Mouse (Mus musculus) 3134 (cell line): Measurements from ENCODE around the gene Ror1.

Experiments
- DNase-seq: peaks from one replicate; pipeline ENCODE4 v3.0.0-alpha.2; 2011; ENCODE audit warnings: low spot score; ENCODE audit not compliant: insufficient read length; ENCODE audit errors: extremely low read depth

Gene Ror1

DNA sequence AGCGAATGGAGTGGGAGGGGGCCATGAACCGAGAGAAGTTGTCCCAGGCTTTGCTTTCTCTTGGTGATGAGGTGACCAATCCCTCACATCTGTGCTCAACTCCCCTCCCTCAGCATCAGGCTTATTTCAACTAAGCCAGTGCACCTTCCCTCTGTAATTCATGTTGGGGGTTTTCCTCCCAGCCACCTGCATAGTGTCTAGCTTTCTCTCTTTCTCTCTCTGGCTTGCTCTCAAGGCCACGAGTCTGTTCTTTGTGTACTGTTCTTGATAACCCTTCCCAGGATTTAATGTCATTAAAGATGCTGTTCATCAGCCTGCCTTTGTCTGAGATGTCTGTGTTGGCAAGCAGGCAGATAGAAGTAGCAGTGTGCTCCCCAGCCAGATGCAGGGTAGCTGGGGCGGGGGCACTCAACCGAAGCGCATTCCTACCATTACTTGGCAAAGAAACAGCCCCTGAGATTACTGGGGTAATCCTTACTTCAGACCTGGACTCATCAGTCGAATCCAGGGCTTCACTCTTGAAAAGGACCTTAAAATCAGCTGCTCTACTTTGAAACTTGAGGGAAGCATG is 59.1 kb downstream of the Ror1 start:
- DNase-seq: no peak

DNA sequence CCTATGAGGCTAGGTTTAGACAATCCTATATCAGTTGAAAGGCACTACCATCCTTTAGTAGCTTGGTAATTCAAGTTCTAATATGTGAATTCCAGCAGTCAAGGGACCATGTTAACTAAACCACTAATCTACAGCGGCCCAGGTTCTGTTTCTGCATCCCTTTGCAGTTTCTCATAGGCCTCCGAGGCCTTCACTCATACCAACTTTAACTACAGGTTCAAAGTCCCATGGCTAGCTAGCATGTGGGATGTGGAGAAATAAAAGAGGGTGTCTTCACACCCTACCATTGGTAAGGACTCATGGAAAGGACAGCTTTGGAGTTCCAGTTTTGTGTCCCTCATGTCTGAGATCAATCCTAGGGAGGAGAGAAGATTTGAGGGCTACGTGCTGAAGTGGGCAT is 60.1 kb downstream of the Ror1 start:
- DNase-seq: no peak

DNA sequence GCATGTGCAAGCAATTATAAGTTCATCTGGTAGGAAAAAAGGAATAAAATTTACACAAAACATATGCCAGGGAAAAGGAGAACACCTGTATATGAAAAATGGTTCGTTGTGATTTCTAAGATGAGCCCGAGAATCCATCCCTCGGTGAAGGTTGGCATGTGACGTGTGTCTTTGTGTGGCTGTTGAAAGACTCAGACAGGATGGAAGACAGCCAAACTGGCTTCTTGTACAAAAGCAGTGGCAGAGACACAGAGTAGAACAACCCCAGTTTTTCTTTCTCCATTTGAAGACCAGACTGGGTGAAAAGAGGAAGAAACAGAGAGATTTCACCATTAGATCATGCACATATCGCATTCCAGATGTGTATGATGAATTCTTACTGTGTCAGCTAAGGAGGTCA is 62.8 kb downstream of the Ror1 start:
- no peak for DNase-seq

DNA sequence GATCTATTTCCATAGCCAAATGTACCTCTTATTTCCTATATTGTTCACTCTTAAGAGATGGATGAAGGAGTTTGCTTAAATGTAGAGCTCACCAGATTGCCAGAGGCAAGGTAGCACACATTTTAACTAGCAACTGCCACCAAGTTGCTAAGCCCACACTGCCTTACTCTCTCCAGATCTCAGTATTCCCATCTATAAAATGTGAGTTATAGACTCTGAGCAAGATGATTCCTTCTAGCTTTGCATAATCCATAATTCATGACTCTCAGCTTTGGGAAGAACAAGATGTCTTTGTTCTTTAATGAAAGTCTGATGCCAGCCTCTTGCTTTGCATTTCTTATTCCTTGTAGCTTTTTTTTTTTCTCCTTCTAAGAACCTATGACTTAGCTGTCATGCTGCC is 64.6 kb downstream of the Ror1 start:
- DNase-seq: no peak

DNA sequence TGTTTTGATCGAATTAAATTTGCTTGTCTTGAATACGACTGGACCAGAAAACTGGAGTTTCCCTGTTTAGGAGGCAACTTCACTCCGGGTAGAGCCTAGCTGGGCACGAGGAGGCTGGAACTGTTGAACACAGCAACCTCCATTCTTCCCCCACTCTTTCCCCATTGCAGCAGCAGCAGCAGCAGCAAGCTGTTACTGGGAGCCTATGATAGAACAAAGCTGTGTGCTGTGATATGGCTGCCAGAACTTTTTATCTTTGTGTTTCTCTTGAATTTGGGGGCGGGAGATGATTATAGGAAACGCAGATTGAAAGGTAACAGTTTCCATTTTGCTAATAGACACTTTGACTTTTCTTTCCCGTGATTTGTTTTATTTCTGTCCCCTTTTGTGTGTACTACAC is 70.2 kb downstream of the Ror1 start:
- DNase-seq: no peak

DNA sequence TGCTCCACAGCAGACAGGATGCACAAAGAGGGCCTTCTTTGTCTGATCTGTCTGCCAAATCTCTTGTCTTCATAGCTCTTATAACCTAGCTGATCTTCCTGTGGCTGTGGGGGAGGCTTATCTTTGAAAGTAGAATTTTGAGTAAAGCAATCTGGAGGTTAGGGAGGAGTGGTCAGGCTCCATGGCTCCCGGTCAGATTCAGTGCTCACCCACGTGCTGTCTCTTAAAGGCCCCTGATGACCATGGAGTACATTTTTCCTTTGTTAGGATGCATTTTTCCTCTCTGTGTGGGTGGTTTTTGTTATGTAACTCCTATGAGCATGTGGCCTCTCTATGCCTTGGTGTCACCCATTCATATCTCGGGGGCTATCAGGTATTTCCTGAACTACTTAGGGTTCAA is 71.3 kb downstream of the Ror1 start:
- DNase-seq: no peak

DNA sequence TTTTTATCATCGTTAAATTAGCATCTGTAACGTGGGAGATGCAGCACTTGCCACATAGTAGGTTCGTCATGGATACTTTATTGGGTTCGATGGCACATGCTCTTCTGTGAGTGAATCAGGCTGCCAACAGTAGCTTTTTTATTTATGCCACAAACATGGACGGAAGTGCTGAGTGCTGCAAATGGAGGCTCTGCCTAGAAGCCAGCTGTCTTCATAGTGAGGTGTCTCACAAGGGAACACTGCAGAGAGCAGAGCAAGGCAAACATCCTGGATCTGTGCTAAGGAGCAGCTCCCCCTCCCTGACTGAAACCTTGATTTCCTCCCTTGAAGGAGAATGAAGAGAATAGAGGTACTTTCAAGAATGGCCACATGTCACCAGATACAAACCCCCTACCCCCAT is 74.1 kb downstream of the Ror1 start:
- no peak for DNase-seq

DNA sequence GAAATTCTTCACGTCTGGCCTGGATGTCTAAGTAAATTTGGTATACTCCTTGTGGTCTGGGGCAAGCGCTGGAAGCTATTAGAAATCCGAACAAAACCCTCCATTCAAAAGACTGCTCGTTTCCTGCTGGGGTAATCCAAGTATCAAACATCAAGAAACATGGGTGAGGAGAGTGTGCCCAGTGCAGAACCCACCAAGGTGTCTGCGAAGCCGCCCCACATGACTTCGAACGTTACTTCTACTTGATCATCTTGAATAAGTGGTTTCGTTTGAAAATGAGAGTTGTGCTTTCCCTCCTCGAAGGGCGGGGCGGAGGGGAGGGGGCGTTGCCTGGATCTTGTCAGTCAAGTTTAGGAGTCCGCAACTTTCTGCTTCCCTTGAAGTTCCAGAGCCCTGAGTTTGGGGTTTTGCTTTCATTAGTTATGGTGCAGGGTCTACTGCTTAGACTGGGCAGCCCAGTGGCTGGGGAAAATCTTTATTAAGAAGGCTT is 74.6 kb downstream of the Ror1 start:
- no peak for DNase-seq

DNA sequence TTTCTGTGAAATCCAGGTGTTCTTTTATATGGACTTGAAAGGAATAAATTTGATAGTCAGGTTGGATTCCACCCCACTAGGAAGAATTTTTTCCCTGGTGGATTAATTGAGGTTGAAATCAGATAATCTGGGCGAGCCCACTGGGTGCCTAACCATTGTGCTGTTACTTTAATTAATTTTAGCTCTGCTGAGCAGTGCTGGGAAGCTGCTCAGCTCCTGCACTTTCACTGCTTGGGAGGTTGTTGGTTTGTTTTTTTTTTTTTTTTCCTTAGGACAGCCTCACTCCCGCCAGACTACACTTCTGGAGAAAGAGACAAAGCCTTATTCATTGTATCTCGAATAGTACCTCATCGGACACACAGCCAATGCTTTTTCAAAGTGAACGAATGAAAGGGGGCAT is 75.2 kb downstream of the Ror1 start:
- DNase-seq: no peak

DNA sequence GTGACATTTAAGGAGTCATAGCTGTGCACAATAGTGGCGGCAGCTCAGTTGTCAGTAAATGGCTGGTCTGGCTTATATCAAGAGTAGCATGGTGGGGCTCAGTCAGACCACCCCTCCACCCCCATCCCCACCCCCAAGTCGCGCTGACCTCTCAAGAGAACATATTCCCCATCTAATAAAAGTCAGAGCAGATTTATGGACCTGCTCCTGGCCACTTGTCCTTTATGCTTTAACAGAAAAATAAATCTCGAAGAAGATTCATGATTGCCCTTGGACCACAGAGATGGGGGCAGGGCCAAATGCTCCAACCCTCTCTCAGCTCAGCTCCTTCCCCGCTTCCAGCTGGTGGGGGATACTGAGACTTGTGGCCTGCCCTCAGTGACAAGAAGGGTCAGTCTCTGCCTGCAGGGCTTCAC is 75.9 kb downstream of the Ror1 start:
- DNase-seq: no peak

DNA sequence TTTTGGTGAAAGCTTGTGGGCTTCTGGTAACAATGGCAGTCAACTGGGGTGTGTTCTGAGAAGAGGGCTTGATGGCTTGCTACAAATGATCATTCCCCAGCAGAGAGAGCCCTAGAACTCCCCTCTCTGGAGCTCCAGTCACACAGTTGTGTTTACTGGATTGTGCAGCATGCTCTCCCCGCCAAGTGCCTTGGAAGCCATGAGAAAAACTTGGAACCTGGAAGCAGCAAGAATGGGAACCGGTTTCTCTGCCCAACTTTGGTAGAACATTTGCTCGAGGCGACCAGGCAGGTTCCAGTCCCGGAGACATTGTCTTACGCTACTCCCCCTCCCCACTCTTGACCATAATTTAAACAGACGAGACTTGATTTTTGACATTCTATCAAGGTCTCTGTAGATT is 80.0 kb downstream of the Ror1 start:
- no peak for DNase-seq

DNA sequence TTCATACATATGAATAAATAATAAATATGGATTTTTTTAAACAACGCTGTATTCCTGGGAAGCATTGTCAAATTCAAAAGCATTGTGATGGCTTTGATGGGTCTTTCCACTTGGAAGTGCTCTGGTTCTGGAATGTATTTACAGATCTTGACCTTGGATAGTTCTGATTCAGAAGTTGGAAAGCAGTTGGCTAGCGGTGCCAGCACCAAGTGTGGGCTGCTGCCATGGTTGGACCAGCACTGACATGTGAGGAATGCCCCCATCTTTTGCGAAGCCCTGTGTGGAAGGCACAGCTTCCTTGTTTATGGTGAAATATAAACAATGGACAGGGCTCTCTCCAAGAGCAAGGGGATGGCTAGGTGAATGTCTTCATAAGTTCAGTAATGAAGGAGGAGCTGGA is 82.7 kb downstream of the Ror1 start:
- DNase-seq: no peak

DNA sequence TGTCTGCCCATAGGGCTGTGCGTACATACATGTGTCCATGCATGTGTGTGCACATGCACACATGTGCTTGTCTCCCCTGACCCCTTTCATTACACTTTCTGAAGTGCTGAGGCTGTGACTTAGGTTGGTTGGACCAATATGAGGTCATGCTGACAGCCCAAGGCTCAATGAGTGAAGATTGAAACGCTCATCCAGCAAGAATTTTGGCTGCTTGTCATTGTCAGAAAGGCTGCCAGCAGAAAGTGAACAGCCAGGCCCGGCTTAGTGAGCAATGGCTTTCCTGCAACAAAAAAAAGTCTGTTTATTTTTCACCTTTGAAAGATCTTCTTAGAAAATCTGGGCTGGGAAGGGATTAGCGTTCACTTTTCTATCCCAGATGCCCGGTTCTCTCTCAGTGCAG is 86.1 kb downstream of the Ror1 start:
- peak; percentile 14 for DNase-seq

DNA sequence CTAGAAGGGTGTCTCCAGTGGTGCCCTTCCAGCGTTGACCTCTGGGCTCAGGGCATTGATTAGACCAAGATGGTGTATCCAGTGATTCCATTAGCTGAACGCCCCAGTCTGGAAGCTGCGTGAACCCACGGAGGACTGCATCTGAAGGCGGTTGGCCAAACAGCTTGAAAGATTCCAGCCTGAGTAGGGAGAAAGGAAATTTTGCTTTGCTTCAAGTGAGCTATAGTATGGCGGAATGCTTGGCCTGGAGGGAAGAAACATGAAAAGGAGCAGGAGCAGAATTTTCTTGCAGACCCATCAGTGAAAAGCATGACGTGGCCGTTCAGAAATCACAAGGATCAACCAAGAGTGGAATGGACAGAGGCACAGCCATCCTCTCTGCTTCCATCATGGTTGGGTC is 91.2 kb downstream of the Ror1 start:
- DNase-seq: no peak

DNA sequence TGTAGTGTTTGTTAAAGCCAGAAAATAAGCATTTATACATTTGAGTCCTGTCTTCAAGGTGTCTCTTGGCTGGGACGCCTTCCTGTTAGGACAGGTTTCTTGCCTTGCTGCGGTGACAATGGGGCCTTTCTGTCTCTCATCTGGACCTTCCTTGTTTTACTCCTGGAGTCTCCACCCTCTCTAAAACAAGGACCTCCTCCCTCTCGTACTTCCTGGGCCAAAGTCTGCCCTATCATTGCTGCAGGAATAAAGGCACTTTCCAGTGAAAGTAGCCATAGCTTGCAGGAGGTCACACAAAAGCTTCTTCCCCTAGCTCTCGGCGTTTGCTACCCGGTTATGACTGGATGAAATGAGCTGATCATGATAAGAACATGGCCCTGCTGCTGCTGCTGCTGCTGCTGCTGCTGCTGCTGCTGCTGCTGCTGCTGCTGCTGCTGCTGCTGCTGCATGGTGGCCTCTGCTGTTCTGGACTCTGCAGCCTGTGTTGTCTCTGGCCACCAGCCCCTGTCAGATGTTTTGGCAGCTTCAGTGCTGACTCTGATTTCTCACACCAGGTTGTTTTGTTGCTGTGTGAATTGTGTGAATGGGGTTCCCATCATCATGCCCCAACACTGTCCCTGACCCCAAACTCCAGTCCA is 92.1 kb downstream of the Ror1 start:
- no peak for DNase-seq

DNA sequence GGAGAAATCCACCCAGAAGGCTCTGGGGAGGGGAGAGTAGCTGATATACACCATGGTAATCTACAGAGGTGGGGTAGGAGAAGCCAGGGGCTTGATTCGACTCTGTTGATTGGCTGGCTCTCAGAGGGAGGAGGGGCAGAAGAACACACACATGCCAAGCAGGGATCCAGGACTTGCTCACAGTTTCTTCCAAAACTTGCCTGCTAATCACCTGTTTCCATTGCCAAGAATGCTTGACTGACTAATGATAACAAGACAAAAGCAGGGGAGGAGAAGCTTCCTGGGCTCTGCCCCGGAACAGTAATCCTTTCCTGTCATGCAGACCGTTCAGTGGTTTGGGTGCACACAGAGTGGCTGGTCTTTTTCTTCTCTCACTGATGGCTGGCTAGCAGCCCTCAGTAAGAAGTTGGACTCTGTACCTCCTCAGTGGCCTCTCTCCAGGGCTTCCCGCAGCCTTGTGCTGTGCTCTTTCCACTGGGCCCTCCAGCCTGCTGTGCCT is 92.7 kb downstream of the Ror1 start:
- DNase-seq: no peak

DNA sequence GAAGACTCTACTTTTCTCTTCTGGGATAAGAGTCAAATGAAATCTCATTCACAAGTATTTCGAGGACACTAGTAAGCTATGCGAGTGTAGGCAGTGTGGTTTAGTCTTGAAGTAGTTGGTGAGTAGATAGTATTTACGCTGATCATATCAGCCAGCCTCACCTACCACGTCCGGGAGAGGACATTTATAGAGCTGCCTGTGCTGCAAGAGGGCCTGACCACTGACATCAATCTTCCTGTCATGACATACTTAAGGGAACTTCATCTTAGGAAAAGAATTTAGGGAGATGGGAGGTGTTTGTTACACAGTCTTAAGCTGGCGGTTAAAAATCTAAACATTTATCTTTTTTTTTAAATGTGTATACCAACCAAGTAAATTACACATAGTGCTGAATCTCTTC is 95.9 kb downstream of the Ror1 start:
- no peak for DNase-seq

DNA sequence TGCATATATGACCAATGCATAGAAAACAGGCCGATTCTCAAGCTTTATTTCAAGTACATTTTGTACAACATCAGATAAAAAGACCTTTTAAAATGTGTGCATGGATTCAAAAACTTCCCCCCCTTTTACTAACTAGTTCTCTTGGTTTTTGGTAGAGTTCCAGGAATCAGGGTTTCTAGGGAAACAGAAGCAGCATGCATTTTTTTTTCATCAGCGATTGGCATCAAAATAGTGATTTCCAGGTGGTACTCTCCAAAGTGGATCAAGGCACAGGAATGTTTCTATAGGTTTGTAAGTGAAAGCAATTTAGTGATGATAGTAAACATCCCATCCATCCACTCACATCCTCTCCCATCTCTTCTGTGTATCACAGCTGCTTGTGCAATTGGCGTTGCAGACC is 98.5 kb downstream of the Ror1 start:
- DNase-seq: no peak

DNA sequence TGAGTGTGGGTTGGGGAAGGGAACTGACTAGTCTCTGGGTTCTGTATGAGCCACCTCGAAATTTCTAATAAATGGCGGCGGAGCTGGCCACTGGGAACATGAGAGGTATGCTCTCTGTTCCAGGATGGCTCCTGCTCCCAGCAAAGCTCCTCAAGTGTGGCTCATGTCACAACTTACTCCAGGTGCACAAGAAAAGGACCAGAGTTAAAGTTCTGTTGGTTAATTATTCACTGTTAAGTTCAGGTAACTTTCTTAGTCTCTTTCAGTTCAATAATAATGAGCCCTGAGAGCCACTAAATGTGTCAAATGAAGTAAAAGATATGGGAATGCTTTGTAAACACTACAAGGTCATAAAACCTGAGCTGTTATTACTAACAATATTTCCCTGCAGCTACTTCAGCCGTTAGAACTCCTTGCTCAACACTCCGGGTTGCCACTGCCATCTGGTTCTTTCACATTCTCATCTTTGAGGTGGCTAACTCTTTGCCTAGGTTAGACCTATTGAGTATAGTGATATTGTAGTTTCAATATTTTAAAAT is 100.7 kb downstream of the Ror1 start:
- no peak for DNase-seq

DNA sequence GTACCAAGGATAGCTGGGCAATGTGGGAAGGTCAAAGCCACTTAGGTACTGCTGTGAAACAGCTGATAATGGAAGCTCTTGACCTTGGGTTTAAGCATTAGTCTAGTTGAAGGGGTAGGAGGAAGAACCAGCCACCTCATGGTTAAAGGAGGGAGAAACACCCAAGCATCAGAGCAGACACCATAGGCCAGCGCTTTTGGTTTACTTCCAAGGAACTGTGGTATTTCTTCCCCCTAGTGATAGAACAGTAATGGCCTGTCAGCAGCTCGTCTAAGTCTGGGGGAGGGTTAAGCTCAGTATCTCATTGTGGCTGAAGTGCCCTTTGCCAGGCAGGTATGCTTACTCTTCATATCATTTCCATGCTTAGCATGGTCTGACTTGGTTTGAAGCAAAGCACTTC is 102.7 kb downstream of the Ror1 start:
- DNase-seq: no peak

DNA sequence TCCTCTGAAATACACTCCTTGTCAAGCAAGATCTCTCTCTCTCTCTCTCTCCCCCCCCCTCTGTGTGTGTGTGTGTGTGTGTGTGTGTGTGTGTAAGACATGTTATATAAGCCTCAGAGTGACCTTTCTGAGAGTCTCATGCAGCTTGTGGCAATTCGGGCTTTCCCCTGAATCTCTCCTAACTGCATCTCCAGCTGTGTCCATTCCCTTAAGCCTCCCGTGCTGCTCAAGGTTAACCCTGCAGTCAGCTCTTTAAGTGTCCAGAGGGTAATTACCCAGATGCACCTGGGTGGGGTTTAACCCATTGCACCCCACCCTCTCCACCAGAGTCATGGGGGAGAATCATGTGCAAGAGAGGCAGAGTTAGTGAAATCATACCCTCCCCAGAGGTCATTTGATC is 105.7 kb downstream of the Ror1 start:
- DNase-seq: no peak

DNA sequence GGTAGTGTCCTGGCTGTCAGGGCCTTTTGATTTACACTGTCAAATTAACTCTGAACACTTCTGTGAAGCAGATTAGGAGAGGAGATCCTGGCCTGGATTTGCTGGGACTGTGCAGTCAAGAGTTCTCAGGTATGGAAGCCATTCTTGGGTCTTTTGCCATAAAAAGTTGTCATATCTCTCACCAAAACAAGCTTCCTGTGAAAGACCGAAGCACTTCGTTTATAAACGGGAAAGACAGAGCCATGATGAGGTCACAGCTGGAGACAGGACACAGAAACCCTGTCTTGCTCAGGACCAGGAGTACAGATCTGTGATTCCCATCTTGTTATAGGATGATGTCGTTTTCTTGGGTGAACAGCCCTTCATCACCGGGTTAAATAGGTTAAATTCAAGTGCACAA is 107.5 kb downstream of the Ror1 start:
- DNase-seq: no peak
